Mouse (Mus musculus): Measurements from ENCODE around the gene Agpat1. TPM values are rescaled to one million over a fixed set of nuclear protein-coding genes. Genes with fewer than 3 reads are reported as not detected.

The Agpat1 gene
- total RNA-seq (2021): 100 to 1,000 TPM; 156 to 166 TPM
- long read RNA-seq, experiment 1, transcript Agpat1-201 (7 exons, 2,190 nt): major isoform, 10 of 23 reads
- long read RNA-seq, experiment 1, partial matches to known transcripts: 5 of 23 reads
- long read RNA-seq, experiment 1, other reads (novel, unspliced or antisense): 7 of 23 reads
- long read RNA-seq, experiment 2, partial matches to known transcripts: 4 of 5 reads
- long read RNA-seq, experiment 2, other reads (novel, unspliced or antisense): 0 of 5 reads

GRCm38 (mm10) chr17:34604061-34604508, at the start of gene Agpat1:
Gene Agpat1 (plus strand): TSS chr17:34604262.
- TF ChIP-seq CTCF (IDR thresholded peaks at IDR 0.05): no peak
- H3K27ac ChIP-seq: peak within 1 kb of the TSS; percentile 99
- DNase-seq (ENCODE audit: extremely low spot score in 1 of 2, low spot score in 2 of 2): peak; percentile 94 to 97
- H3K4me3 ChIP-seq: peak within 1 kb of the TSS; percentile 68
- intact Hi-C loops (cut with DNase I): no loop called here

- Histone ChIP-seq H3K27ac (no peak overlapping the region), H3K4me3 (no peak overlapping the region)
- DNase-seq (ENCODE audit: extremely low spot score in 1 of 2, low spot score in 2 of 2): peak; percentile 64 to 74
- intact Hi-C loops (cut with DNase I): loop anchor here (1.0 kb wide), 1 partner anchor 114 kb away; no protein-coding TSS in a partner anchor
- TF ChIP-seq CTCF (IDR thresholded peaks at IDR 0.05): peak; percentile 94
Observed at GRCm38 (mm10) chr17:34555483-34555882, 48.6 kb upstream of the Agpat1 start.

- no peak overlapping the region for H3K4me3 ChIP-seq
- intact Hi-C loops (cut with DNase I): no loop called here
- TF ChIP-seq CTCF (IDR thresholded peaks at IDR 0.05): no peak
- DNase-seq (ENCODE audit: extremely low spot score in 1 of 2, low spot score in 2 of 2): no peak
- H3K27ac ChIP-seq: no peak overlapping the region
Observed at GRCm38 (mm10) chr17:34556406-34556805, 47.7 kb upstream of the Agpat1 start.

- Histone ChIP-seq H3K27ac (no peak overlapping the region), H3K4me3 (no peak overlapping the region)
- DNase-seq (ENCODE audit: extremely low spot score in 1 of 2, low spot score in 2 of 2): no peak
- TF ChIP-seq CTCF (IDR thresholded peaks at IDR 0.05): no peak
- intact Hi-C loops (cut with DNase I): no loop called here
Observed at GRCm38 (mm10) chr17:34557411-34557810, 46.7 kb upstream of the Agpat1 start.

GRCm38 (mm10) chr17:34559116-34559515, 44.9 kb upstream of the Agpat1 start:
- DNase-seq (ENCODE audit: extremely low spot score in 1 of 2, low spot score in 2 of 2): no peak
- no peak overlapping the region for H3K27ac ChIP-seq
- H3K4me3 ChIP-seq: no peak overlapping the region
- TF ChIP-seq CTCF (IDR thresholded peaks at IDR 0.05): no peak
- intact Hi-C loops (cut with DNase I): no loop called here

- intact Hi-C loops (cut with DNase I): loop anchor here (10.0 kb wide), 1 partner anchor 315 kb away; no protein-coding TSS in a partner anchor
- Histone ChIP-seq H3K4me3 (no peak overlapping the region), H3K27ac (no peak overlapping the region)
- no peak for DNase-seq (ENCODE audit: extremely low spot score in 1 of 2, low spot score in 2 of 2)
- TF ChIP-seq CTCF (IDR thresholded peaks at IDR 0.05): no peak; the same call in 1 of the 2 replicates
Observed at GRCm38 (mm10) chr17:34559895-34560294, 44.2 kb upstream of the Agpat1 start.

- no peak overlapping the region for H3K27ac ChIP-seq
- no peak for DNase-seq (ENCODE audit: extremely low spot score in 1 of 2, low spot score in 2 of 2)
- intact Hi-C loops (cut with DNase I): loop anchor here (10.0 kb wide), 1 partner anchor 316 kb away; no protein-coding TSS in a partner anchor
- no peak for TF ChIP-seq CTCF (IDR thresholded peaks at IDR 0.05)
- H3K4me3 ChIP-seq: no peak overlapping the region
Observed at GRCm38 (mm10) chr17:34560438-34560837, 43.6 kb upstream of the Agpat1 start.

- Histone ChIP-seq H3K4me3 (no peak overlapping the region), H3K27ac (no peak overlapping the region)
- TF ChIP-seq CTCF (IDR thresholded peaks at IDR 0.05): no peak
- intact Hi-C loops (cut with DNase I): loop anchor here (10.0 kb wide), 1 partner anchor 316 kb away; no protein-coding TSS in a partner anchor
- DNase-seq (ENCODE audit: extremely low spot score in 1 of 2, low spot score in 2 of 2): no peak
Observed at GRCm38 (mm10) chr17:34561200-34561599, 42.9 kb upstream of the Agpat1 start.

- H3K4me3 ChIP-seq: no peak overlapping the region
- H3K27ac ChIP-seq: no peak overlapping the region
- DNase-seq (ENCODE audit: extremely low spot score in 1 of 2, low spot score in 2 of 2): no peak
- intact Hi-C loops (cut with DNase I): loop anchor here (10.0 kb wide), 1 partner anchor 318 kb away; no protein-coding TSS in a partner anchor
- TF ChIP-seq CTCF (IDR thresholded peaks at IDR 0.05): no peak
Observed at GRCm38 (mm10) chr17:34562595-34562994, 41.5 kb upstream of the Agpat1 start.

- Histone ChIP-seq H3K27ac (no peak overlapping the region), H3K4me3 (no peak overlapping the region)
- intact Hi-C loops (cut with DNase I): loop anchor here (10.0 kb wide), 1 partner anchor 319 kb away; no protein-coding TSS in a partner anchor
- DNase-seq (ENCODE audit: extremely low spot score in 1 of 2, low spot score in 2 of 2): no peak
- no peak for TF ChIP-seq CTCF (IDR thresholded peaks at IDR 0.05)
Observed at GRCm38 (mm10) chr17:34563354-34563753, 40.7 kb upstream of the Agpat1 start.

- Histone ChIP-seq H3K27ac (peak within 1 kb of the TSS; percentile 79), H3K4me3 (peak within 1 kb of the TSS; percentile 31)
- TF ChIP-seq CTCF (IDR thresholded peaks at IDR 0.05): no peak
- intact Hi-C loops (cut with DNase I): loop anchor here (10.0 kb wide), 1 partner anchor 319 kb away; no protein-coding TSS in a partner anchor
- DNase-seq (ENCODE audit: extremely low spot score in 1 of 2, low spot score in 2 of 2): no peak
Observed at GRCm38 (mm10) chr17:34564003-34564421, 40.0 kb upstream of the Agpat1 start, which contains the start of gene Notch4. Gene Notch4 (plus strand): TSS chr17:34564268.

- Histone ChIP-seq H3K27ac (peak overlapping the region; percentile 79), H3K4me3 (peak overlapping the region; percentile 31)
- no peak for DNase-seq (ENCODE audit: extremely low spot score in 1 of 2, low spot score in 2 of 2)
- intact Hi-C loops (cut with DNase I): loop anchor here (10.0 kb wide), 1 partner anchor 320 kb away; no protein-coding TSS in a partner anchor
- no peak for TF ChIP-seq CTCF (IDR thresholded peaks at IDR 0.05)
Observed at GRCm38 (mm10) chr17:34564796-34565195, 39.3 kb upstream of the Agpat1 start.

Measured in left cerebral cortex, adult 2 months (tissue).